Mouse (Mus musculus) embryonic fibroblast, embryonic 13.5 days (primary cell): ENCODE measurements at regions not wholly inside any gene's neighbourhood (a gene's known extent, or its start where the extent isn't known, plus 50 kb on each side); places are given as distances from the start of the nearest gene placed in this dataset.

Experiments
- H3K27ac ChIP-seq: 2 replicates; pipeline ENCODE4 v1.5.1; 2012; ENCODE audit warnings: low read length, control low read depth, inconsistent platforms; ENCODE audit not compliant: insufficient read depth
- H3K4me1 ChIP-seq: 2 replicates; pipeline ENCODE4 v1.6.1; 2011; ENCODE audit warnings: low read length; ENCODE audit not compliant: control insufficient read depth, insufficient read depth
- H3K4me3 ChIP-seq: 2 replicates; pipeline ENCODE4 v1.5.1; 2011; ENCODE audit warnings: mild to moderate bottlenecking, control low read depth, low read length; ENCODE audit not compliant: insufficient read depth
- CTCF ChIP-seq: IDR thresholded peaks from 2 replicates; pipeline ENCODE4 v1.5.1; 2011; ENCODE audit warnings: mild to moderate bottlenecking, control low read depth, low read length, moderate library complexity, borderline replicate concordance; ENCODE audit not compliant: insufficient read depth
- POLR2A ChIP-seq: IDR thresholded peaks from 2 replicates; pipeline ENCODE4 v1.6.1; 2011; ENCODE audit warnings: low read depth, mild to moderate bottlenecking, control low read depth, low read length, moderate library complexity

DNA sequence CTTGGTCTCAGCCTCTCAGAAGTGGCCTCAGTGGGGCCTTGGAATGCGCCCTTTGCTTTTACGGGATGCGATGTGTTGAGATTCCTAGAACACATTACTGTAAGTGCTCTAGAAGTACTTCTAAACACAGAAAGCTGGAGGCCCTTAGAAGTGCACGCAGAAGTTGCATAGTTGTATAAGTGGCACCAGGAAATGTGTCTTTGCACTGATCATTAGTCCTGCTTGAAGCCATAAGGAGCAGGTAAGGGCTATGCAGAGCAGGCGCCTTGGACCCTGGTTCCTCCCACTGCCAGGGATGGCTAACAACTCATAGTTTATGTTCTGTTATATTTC lies 71.2 kb upstream of the Id2 start:
- no peak overlapping the region for H3K4me3 ChIP-seq
- H3K27ac ChIP-seq: no peak overlapping the region
- no peaks in the 10 kb centered on the region for H3K4me1 ChIP-seq
- TF ChIP-seq CTCF: no peak
- no peak for TF ChIP-seq POLR2A

- Histone ChIP-seq H3K4me1 (no peaks in the 10 kb centered on the region), H3K27ac (no peak overlapping the region), H3K4me3 (no peak overlapping the region)
- TF ChIP-seq CTCF: no peak
- no peak for TF ChIP-seq POLR2A
These were observed 70.7 kb upstream of the Id2 start for GRCm38 (mm10) chr12:25167504-25168212.

DNA sequence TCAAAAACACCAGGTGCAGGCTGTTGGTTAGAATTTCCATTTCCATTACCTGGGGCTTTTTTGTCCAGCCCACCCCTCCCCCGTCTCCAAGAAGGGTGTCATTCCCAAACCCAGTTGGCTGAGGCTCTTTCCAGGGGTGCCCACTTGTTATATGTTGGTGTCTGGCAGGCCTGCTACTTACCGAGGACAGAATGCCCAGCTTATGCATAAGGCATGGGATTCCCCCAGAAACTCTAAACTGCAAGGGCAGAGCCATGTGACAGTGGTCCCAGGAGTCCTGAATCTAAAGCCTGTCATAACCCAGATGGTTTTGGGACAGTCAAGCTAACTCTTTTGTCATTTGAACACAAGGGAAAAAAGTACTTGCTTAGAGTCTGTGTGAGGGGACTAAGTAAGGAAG lies 69.6 kb upstream of the Id2 start:
- H3K4me3 ChIP-seq: no peak overlapping the region
- TF ChIP-seq POLR2A (no peak), CTCF (no peak)
- H3K27ac ChIP-seq: no peak overlapping the region
- no peaks in the 10 kb centered on the region for H3K4me1 ChIP-seq

DNA sequence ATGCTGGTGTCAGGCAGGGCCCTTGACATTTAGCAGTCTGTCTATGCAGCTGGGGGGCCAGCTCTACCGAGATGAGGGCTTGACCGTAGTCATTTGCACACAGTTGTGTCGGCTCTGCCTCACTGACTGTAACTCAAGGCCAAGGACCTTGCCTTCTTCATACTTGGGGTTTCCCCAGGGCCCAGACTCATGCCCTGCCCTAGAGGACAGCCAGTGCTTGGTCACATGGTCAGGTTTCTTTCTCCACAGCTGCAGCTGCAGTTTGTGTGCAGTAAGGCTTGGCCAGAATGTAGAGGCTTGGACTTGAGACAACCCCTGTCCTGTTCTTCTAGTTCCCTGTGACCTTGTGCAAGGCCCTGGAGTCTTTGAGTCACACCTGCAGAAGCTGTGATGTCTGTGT lies 68.7 kb upstream of the Id2 start:
- H3K4me1 ChIP-seq: no peaks in the 10 kb centered on the region
- no peak overlapping the region for H3K4me3 ChIP-seq
- TF ChIP-seq CTCF: no peak
- no peak for TF ChIP-seq POLR2A
- H3K27ac ChIP-seq: no peak overlapping the region

- no peaks in the 10 kb centered on the region for H3K4me1 ChIP-seq
- H3K4me3 ChIP-seq: no peak overlapping the region
- no peak overlapping the region for H3K27ac ChIP-seq
- TF ChIP-seq POLR2A (no peak), CTCF (no peak)
These were observed 67.8 kb upstream of the Id2 start for GRCm38 (mm10) chr12:25164724-25165123.

DNA sequence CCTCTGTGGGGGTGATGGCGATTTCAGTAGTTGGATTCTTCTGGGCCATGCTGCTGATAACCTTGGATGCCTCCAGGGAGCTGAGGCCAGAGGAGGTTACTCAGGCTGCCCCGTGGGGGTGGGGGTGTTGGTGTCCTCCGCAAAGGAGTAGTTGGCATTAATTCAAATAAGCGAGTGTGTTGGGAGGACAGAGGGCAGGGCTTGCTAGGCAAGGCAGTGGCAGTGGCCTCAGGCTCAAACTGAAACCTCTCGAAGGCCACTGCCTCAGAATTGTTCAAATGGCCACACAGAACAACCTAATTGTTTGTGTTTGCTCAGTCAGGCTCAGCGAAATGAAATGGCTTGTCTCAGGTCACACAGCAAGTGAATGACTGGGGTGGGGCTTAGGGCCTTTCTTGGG lies 66.6 kb upstream of the Id2 start:
- Histone ChIP-seq H3K4me3 (no peak overlapping the region), H3K27ac (no peak overlapping the region), H3K4me1 (no peaks in the 10 kb centered on the region)
- TF ChIP-seq POLR2A: no peak
- TF ChIP-seq CTCF: no peak

DNA sequence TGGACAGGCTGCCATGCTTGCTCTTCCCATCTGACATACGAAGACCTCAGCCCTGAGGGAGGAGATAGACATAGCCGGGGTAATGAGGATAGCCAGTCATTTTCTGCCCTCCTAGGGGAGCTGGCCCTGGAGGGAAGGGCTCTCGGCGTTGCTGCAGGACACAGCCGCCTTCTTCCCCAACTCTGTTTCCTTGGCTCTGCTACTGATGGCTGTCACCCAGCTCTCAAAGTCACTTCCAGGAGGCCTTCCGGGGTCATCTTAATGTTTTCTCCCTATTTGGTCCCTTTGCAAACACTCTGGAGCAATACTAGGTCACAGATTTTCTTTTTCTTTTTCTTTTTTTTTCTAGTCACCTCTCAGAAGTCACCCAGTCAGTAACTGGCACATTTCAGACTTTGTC lies 65.9 kb upstream of the Id2 start:
- H3K4me1 ChIP-seq: no peaks in the 10 kb centered on the region
- no peak overlapping the region for H3K27ac ChIP-seq
- no peak overlapping the region for H3K4me3 ChIP-seq
- TF ChIP-seq POLR2A: no peak
- no peak for TF ChIP-seq CTCF

DNA sequence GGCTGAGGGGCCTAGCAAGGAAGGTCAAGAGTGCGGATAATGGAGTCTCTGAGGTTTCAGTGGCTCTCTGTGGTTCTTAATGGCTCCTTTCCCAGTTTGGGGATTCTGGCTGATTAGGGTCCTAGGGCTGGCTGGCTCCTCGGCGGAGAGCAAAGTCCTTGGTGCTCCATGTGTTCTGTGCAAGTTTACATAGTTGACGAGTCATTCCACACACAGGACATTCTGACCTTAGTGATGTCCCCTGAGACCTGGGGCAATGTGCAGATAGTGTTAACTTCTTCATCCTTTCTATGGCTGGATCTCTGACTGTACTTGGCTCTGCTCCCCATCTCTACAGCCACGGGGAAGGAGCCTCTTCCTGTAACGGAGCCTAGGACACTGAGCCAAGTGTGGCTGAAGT lies 65.0 kb upstream of the Id2 start:
- no peak for TF ChIP-seq CTCF
- TF ChIP-seq POLR2A: no peak
- Histone ChIP-seq H3K27ac (no peak overlapping the region), H3K4me3 (no peak overlapping the region), H3K4me1 (no peaks in the 10 kb centered on the region)

DNA sequence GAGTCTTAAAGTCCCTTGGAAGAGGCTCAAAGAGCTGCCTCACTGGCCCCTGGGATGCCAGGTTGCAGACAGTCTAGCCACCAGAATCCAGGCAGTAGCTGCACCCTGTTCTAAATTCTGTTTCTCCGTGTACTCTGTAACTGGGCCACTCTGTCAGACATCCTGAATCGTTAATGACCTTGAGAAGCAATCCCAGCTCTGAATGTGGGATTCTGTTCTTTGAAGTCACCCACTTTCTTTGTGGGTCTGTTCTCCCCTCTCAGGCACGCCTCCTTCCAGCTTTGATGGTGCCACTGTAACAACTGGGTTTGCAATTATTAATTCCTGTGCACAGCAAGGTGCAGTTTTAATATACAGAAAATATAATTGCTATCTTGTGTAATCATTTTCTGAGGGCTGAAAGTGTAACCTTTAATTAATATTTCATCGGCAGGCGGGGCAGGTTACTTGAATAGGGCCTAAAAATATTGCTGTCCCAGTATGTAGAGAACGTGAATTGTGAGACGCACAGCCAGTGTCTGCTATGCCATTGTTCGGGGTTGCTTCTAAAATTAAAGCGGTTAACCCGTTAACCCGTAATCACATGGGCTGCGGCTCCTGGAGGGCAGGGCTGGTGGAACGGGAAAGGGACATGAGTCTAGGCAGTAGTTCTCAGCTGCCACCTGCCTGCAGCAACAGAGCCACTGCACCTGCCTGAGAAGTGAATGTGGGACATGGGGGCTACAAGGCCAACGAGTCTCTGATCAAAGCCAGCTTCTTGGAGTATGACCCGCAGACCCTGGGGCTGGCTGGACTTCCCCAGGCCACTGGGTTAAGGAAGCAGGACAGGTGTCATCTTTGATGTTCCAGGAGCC lies 64.3 kb upstream of the Id2 start:
- H3K4me3 ChIP-seq: no peak overlapping the region
- TF ChIP-seq POLR2A: no peak
- TF ChIP-seq CTCF: no peak
- no peak overlapping the region for H3K27ac ChIP-seq
- H3K4me1 ChIP-seq: no peaks in the 10 kb centered on the region

- no peak for TF ChIP-seq POLR2A
- TF ChIP-seq CTCF: no peak
- Histone ChIP-seq H3K27ac (no peak overlapping the region), H3K4me3 (no peak overlapping the region), H3K4me1 (peaks cover 7% of the 10 kb centered on the region; the same call in 1 of the 2 replicates)
These were observed 62.2 kb upstream of the Id2 start for GRCm38 (mm10) chr12:25159091-25159490.
